Comparison of ENCODE assay signal across 11 mouse cellular contexts in the genomic region with DNA sequence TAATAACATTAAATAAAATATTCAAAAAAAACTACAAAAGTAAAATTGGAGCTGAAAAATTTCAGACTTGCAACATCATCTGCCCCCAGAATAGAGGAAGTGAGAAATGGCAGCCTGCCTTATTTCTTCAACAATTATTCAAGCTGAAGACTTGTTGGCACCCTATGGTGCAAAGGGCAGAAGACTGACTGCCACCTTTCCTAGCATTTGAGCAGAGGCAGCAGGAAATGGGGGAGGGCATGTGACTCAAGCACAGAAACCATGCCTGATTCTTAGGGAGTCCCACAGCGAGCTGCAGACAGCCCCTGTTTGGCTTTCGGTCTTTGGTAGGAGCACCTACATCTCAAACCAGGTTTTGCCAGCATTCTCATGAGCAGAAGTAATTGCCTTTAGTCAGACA.
DNase-seq lines count a peak whose midpoint lies in the region; TF ChIP-seq lines count a peak whose summit lies in the region.
"Had no signal": no experiment of that assay in that cellular context is flagged by ENCODE, and none has a peak within 500 bp of the region (broad histone marks: within the 10 kb centered on the region; RNA-seq: fewer than 3 reads in every experiment).

No protein-coding gene starts in this region.

- H3K9ac ChIP-seq in MEL (ENCODE audit: control insufficient read depth, low read depth, low read length, poor library complexity, severe bottlenecking) = no peak overlapping the region
- H3K9ac ChIP-seq: heart, embryonic 13.5 days; lung, embryonic 15.5 days had no signal

- DNase-seq in heart, adult 9 months (ENCODE audit: low spot score in 2 of 2) = peak; percentile 14 to 32
- DNase-seq in heart, postnatal 14 days = no peak
- peak; percentile 66 for DNase-seq in MEL (ENCODE audit: low read depth, low spot score)
- DNase-seq in thymus, adult 2 months = peak; percentile 35
- no peak for DNase-seq in embryo, embryonic 10 days (ENCODE audit: low spot score)
- DNase-seq in cerebellum, adult 8-10 months = no peak
- DNase-seq in left cerebral cortex, adult 11 months (ENCODE audit: low spot score) = no peak
- DNase-seq: right cerebral cortex, postnatal 4 days had no signal

- H3K27me3 ChIP-seq in MEL (ENCODE audit: control insufficient read depth in 1 of 2, insufficient read depth in 2 of 2, low read length in 2 of 2) = no peaks in the 10 kb centered on the region
- H3K27me3 ChIP-seq in thymus, adult 2 months (ENCODE audit: control insufficient read depth, insufficient read depth, low read length) = no peaks in the 10 kb centered on the region
- H3K27me3 ChIP-seq: heart, embryonic 13.5 days; lung, embryonic 15.5 days had no signal

- peak in 1 of 2 experiments; percentile 42; a peak in 1 of 4 replicates for TF ChIP-seq EP300 in MEL (IDR thresholded peaks at IDR 0.05; ENCODE audit: low read depth in 1 of 2, low read length in 2 of 2)

- H3K79me2 ChIP-seq in MEL (ENCODE audit: control insufficient read depth, insufficient read depth, low read length, poor library complexity) = no peaks in the 10 kb centered on the region
- H3K79me2 ChIP-seq in macrophage (ENCODE audit: inconsistent target) = no peaks in the 10 kb centered on the region

- TF ChIP-seq POLR2A in MEL (IDR thresholded peaks at IDR 0.05; ENCODE audit: control insufficient read depth in 1 of 2, insufficient read depth in 1 of 2, low read depth in 1 of 2, low read length in 2 of 2, poor library complexity in 1 of 2) = no peak
- TF ChIP-seq POLR2A in thymus, adult 2 months (IDR thresholded peaks at IDR 0.05; ENCODE audit: control insufficient read depth, extremely low read depth, insufficient read depth, low read length, poor library complexity) = no peak

- H3K36me3 ChIP-seq in MEL (ENCODE audit: control insufficient read depth in 1 of 2, insufficient read depth in 2 of 2, low read length in 2 of 2) (peaks cover 0 to 6% of the 10 kb centered on the region in 2 experiments; a peak in 2 of 4 replicates), macrophage (ENCODE audit: inconsistent target) (no peaks in the 10 kb centered on the region)
- H3K36me3 ChIP-seq in thymus, adult 2 months (ENCODE audit: control insufficient read depth, insufficient read depth, low read length) = no peaks in the 10 kb centered on the region
- H3K36me3 ChIP-seq: heart, embryonic 13.5 days; lung, embryonic 15.5 days had no signal

- no peak for TF ChIP-seq RAD21 in MEL (IDR thresholded peaks at IDR 0.05; ENCODE audit: low read depth, low read length)

- H3K27ac ChIP-seq in MEL (ENCODE audit: control insufficient read depth, low read depth, low read length) = no peak overlapping the region
- peak overlapping the region; percentile 56 for H3K27ac ChIP-seq in macrophage
- H3K27ac ChIP-seq in thymus, adult 2 months (ENCODE audit: control insufficient read depth, insufficient read depth, low read length) = no peak overlapping the region
- H3K27ac ChIP-seq: heart, embryonic 13.5 days; lung, embryonic 15.5 days had no signal

- TF ChIP-seq CTCF in MEL (IDR thresholded peaks at IDR 0.05 in 2 of 3, conservative IDR thresholded peaks at IDR 0.05 in 1 of 3; ENCODE audit: control insufficient read depth in 1 of 3, insufficient read depth in 1 of 3, low read depth in 2 of 3, low read length in 3 of 3, poor library complexity in 1 of 3, severe bottlenecking in 1 of 3) = no peak
- TF ChIP-seq CTCF in thymus, adult 2 months (IDR thresholded peaks at IDR 0.05; ENCODE audit: borderline replicate concordance, control insufficient read depth, extremely low read depth, insufficient read depth, low read length, poor library complexity) = no peak

- H3K4me3 ChIP-seq in MEL (ENCODE audit: control insufficient read depth in 1 of 2, insufficient read depth in 1 of 2, low read depth in 2 of 2, low read length in 2 of 2) (no peak overlapping the region), macrophage (ENCODE audit: inconsistent target) (no peak overlapping the region)
- H3K4me3 ChIP-seq in thymus, adult 2 months (ENCODE audit: control insufficient read depth, insufficient read depth, low read length) = no peak overlapping the region
- H3K4me3 ChIP-seq: heart, embryonic 13.5 days; lung, embryonic 15.5 days had no signal

- peaks cover 3 to 13% of the 10 kb centered on the region in 2 experiments; a peak in 3 of 4 replicates for H3K4me1 ChIP-seq in MEL (ENCODE audit: control insufficient read depth in 1 of 2, insufficient read depth in 2 of 2, low read length in 2 of 2)
- H3K4me1 ChIP-seq in thymus, adult 2 months (replicated peaks; ENCODE audit: control insufficient read depth, insufficient read depth, low read length) = peaks cover 3% of the 10 kb centered on the region
- H3K4me1 ChIP-seq: heart, embryonic 13.5 days; lung, embryonic 15.5 days had no signal

- H3K9me3 ChIP-seq in MEL (replicated peaks; ENCODE audit: insufficient read depth, low read length) = no peaks in the 10 kb centered on the region
- H3K9me3 ChIP-seq: heart, embryonic 13.5 days; lung, embryonic 15.5 days had no signal

- 5% methylated on average over 2 of the region's 2 CpGs for WGBS in macrophage (ENCODE audit: missing documents)
- 29% methylated on average over 2 of the region's 2 CpGs for WGBS in thymus, adult 2 months

- intact Hi-C loops in heart, postnatal 14 days (cut with DNase I) = no loop called here

TF ChIP-seq in MEL, 35 proteins besides CTCF, POLR2A, EP300 and RAD21:
- TF ChIP-seq KAT2A (conservative IDR thresholded peaks at IDR 0.05; ENCODE audit: low read depth, low read length) (no peak), USF1 (IDR thresholded peaks at IDR 0.05; ENCODE audit: low read depth, low read length) (peak; percentile 56; the same call in 1 of the 2 replicates)
TF ChIP-seq in MEL: peak in this region for 1.

Comparison
In these comparisons a context has a peak if more than half of its experiments do, and no peak if none do; other contexts are left out.
1. DNase-seq: peak in heart, adult 9 months (2 of 2), MEL (single experiment) and thymus, adult 2 months (single experiment); none in heart, postnatal 14 days (0 of 2), embryo, embryonic 10 days (single experiment), cerebellum, adult 8-10 months (single experiment) and left cerebral cortex, adult 11 months (single experiment).